Mouse (Mus musculus): ENCODE measurements around the gene Mta3.

DNA sequence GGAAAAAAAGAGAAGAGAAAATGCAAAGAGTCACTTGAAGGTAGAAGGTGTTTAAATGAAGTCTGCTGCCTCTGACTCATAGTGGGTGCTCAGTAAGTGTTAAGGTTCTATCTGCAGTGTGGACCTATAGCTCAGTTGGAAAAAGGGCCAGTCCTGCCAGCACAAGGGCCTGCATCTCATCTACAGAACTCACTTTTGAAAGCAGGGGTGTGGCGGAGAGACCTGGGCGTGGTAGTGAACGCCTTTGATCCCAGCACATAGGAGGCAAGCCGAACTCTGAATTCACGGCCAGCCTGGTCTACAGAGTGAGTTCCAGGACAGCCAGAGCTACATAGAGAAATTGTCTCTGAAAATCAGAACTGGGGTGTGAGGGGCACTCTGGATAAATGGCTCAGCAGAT, 104.3 kb downstream of the Mta3 start:
- no peak for TF ChIP-seq HCFC1 (IDR thresholded peaks at IDR 0.05; ENCODE audit: low read depth, low read length)
- TF ChIP-seq POLR2A (IDR thresholded peaks at IDR 0.05; ENCODE audit: low read depth, low read length) = no peak
- no peak for TF ChIP-seq MAX (IDR thresholded peaks at IDR 0.05; ENCODE audit: low read length)
- no peak for TF ChIP-seq ZNF384 (IDR thresholded peaks at IDR 0.05; ENCODE audit: low read depth, low read length)
- no peak for TF ChIP-seq MAFK (IDR thresholded peaks at IDR 0.05; ENCODE audit: insufficient replicate concordance, low read length)
- TF ChIP-seq CTCF (conservative IDR thresholded peaks at IDR 0.05 in 1 of 2, IDR thresholded peaks at IDR 0.05 in 1 of 2; ENCODE audit: low read depth in 2 of 2, low read length in 2 of 2) = no peak
- TF ChIP-seq TBP (conservative IDR thresholded peaks at IDR 0.05; ENCODE audit: low read depth, low read length) = no peak
- TF ChIP-seq PAX5 (IDR thresholded peaks at IDR 0.05; ENCODE audit: low read length) = no peak
- TF ChIP-seq POLR2AphosphoS2 (IDR thresholded peaks at IDR 0.05; ENCODE audit: low read depth, low read length) = no peak
